Mouse (Mus musculus) heart, postnatal 0 days (tissue): Measurements from ENCODE around the gene Slc16a2.

Experiments used
- CTCF ChIP-seq: IDR thresholded peaks from 2 replicates; pipeline ENCODE4 v1.5.1; 2016; ENCODE audit warnings: antibody characterized with exemption, control low read depth, low read depth
- EP300 ChIP-seq: IDR thresholded peaks from 2 replicates; pipeline ENCODE4 v1.6.1; 2016; ENCODE audit warnings: antibody characterized with exemption, low read depth

DNA sequence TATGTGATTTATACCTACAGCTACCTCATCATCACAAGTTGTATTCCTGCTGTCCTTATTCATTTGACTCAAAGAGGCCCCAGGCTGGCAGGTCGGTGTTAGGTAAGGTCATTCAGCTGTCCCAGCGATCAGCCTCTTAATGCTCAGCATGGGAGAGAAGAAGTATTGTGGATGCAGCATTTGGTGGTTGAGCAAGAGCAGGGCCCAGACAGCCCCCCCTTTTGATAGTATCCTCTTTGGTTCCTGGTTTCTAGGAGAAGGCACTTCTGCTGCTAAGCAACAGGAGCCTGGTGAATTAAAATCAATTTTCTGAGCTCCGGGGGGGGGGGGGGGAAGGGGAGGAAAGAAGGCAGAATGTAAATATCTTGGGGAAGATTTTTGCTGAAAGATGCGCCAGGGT, 162.8 kb downstream of the Slc16a2 start:
- TF ChIP-seq CTCF (no peak), EP300 (no peak)
